Mouse (Mus musculus) liver, adult 2 months (tissue): ENCODE results near the gene Setdb1.

ENCODE experiments used
- CTCF ChIP-seq: fragments of 200-500 bp; IDR thresholded peaks from 2 replicates; pipeline ENCODE4 v1.5.1; 2011; ENCODE audit warnings: low read depth, low read length, control low read depth
- POLR2A ChIP-seq: fragments of 200-500 bp; IDR thresholded peaks from 2 replicates; pipeline ENCODE4 v1.6.1; 2011; ENCODE audit warnings: low read length, control low read depth; ENCODE audit not compliant: insufficient read depth; ENCODE audit errors: extremely low read depth

GRCm38 (mm10) chr3:95328803-95329404 is 28.1 kb downstream of the Setdb1 start:
- TF ChIP-seq POLR2A (no peak), CTCF (no peak)
